Mouse (Mus musculus) heart, embryonic 12.5 days (tissue): ENCODE data around the gene Adam12. TPM values are rescaled to one million over a fixed set of nuclear protein-coding genes. Genes with fewer than 3 reads are reported as not detected.
A peak's percentile ranks its signal among the peaks of the same experiment; 100 is the strongest.

ENCODE experiments used
- ATAC-seq: fragments of 200-750 bp; cut with Nextera tagmentation; 2 replicates; pipeline ENCODE4 v1.8.0; 2017; ENCODE audit warnings: moderate TSS enrichment, moderate library complexity; ENCODE audit not compliant: insufficient number of reproducible peaks, low FRiP score
- H3K27ac ChIP-seq: fragments of 300-500 bp; sonication (generic); 2 replicates; pipeline ENCODE4 v1.5.1; 2016; ENCODE audit warnings: mild to moderate bottlenecking, moderate library complexity; ENCODE audit not compliant: poor library complexity, severe bottlenecking
- H3K27me3 ChIP-seq: fragments of 300-500 bp; sonication (generic); replicated peaks from 2 replicates; pipeline ENCODE4 v1.6.1; 2016; ENCODE audit warnings: mild to moderate bottlenecking, moderate library complexity
- H3K36me3 ChIP-seq: fragments of 300-500 bp; sonication (generic); 2 replicates; pipeline ENCODE4 v1.6.1; 2016; ENCODE audit warnings: mild to moderate bottlenecking, moderate library complexity
- H3K4me1 ChIP-seq: fragments of 300-500 bp; sonication (generic); replicated peaks from 2 replicates; pipeline ENCODE4 v1.6.1; 2016; ENCODE audit warnings: mild to moderate bottlenecking
- H3K4me2 ChIP-seq: fragments of 300-500 bp; sonication (generic); 2 replicates; pipeline ENCODE4 v1.6.1; 2016; ENCODE audit warnings: mild to moderate bottlenecking, moderate library complexity
- H3K4me3 ChIP-seq: fragments of 300-500 bp; sonication (generic); 2 replicates; pipeline ENCODE4 v1.5.1; 2016; ENCODE audit warnings: mild to moderate bottlenecking
- H3K9ac ChIP-seq: fragments of 300-500 bp; sonication (generic); 2 replicates; pipeline ENCODE4 v1.6.1; 2016; ENCODE audit warnings: mild to moderate bottlenecking, moderate library complexity
- H3K9me3 ChIP-seq: fragments of 300-500 bp; sonication (generic); replicated peaks from 2 replicates; pipeline ENCODE4 v1.6.1; 2016; ENCODE audit warnings: mild to moderate bottlenecking, moderate library complexity
- WGBS: fragments of 180-500 bp; shearing (Covaris S2); methylation state at CpG from one replicate; pipeline ENCODE4 v1.1.7; 2016; 5-methylcytosine and 5-hydroxymethylcytosine counted together
- polyA plus RNA-seq: library from polyadenylated mRNA; unstranded; fragments of >200 nt; fragmentation: Nextera tagmentation; extraction: Ambion mirVana; gene quantifications from 2 replicates; pipeline ENCODE4 v1.2.1, GENCODE M21; 2016

The Adam12 gene
- polyA plus RNA-seq, 1 experiment from 2014 or later, result 3.9 TPM

DNA sequence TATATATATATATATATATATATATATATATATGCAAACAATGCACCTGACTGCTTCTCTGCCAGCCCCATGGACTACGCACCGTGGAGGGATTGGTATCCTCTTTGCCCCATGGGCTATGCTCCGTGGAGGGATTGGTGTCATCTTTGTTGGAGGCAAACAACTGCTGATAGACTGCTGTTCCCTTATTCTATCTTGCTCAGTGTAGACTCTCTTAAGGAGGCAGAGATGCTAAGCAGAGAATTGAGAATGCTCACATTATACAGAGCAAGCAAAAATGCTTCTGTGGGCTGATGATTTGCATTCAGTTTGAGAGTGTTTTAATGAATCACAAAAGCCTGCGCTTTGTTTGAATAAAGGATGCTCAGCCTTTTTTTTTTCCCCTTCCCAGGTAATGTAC lies 368.3 kb downstream of the Adam12 start:
- Histone ChIP-seq H3K9ac (no peak overlapping the region), H3K27ac (no peak overlapping the region), H3K4me1 (no peaks in the 10 kb centered on the region), H3K4me3 (no peak overlapping the region), H3K27me3 (no peaks in the 10 kb centered on the region), H3K9me3 (0 out of 2 replicates have a peak, but pooled peaks cover 5% of the 10 kb centered on the region), H3K4me2 (no peak overlapping the region), H3K36me3 (no peaks in the 10 kb centered on the region)
- 88% methylated on average over 4 of the region's 4 CpGs for WGBS
- ATAC-seq, result no peak

DNA sequence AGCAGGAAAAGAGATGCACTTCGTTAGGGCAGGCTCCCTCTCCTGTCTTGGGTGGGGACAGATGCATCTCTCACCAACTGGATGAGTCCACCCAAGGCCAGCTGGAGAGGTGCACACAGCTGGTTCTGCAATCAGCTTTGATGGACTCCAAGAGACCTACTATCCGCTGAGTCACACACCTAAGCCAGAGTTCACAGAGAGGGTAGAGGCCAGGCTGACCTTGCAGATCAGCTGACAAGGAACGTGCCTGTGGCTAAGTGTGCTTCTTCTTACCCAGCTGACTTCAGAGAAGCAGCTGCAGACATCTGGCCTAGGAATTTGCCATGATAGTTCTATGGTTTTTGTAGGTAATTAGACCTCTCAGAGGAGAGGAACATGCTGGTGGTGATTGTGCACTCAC lies 368.8 kb downstream of the Adam12 start:
- H3K9ac ChIP-seq, result no peak overlapping the region
- WGBS, result 63% methylated on average over 3 of the region's 3 CpGs
- no peaks in the 10 kb centered on the region for H3K36me3 ChIP-seq
- H3K9me3 ChIP-seq, result 0 out of 2 replicates have a peak, but pooled peaks cover 5% of the 10 kb centered on the region
- no peaks in the 10 kb centered on the region for H3K27me3 ChIP-seq
- H3K4me1 ChIP-seq, result no peaks in the 10 kb centered on the region
- H3K27ac ChIP-seq, result no peak overlapping the region
- no peak overlapping the region for H3K4me3 ChIP-seq
- H3K4me2 ChIP-seq, result no peak overlapping the region
- ATAC-seq, result no peak

DNA sequence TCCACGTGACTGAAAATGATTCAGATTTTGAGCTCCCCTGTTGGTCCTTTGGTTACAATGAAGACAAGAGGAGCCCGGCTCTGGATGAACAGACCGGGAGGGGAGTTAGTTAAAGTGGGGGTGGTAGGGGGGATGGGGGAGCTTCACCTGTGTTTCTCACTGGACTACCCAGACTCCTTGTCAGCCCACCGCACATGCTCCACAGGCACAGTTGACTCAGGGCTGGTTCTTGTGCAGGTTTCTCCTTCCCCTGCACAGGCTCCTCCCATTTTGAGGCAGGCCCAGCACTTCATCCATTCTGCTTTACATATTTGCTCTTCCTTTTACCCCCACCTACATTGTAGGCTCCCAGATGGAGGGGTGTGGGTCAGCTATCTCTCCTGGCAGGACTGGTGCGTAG lies 369.2 kb downstream of the Adam12 start:
- 0 out of 2 replicates have a peak, but pooled peaks cover 5% of the 10 kb centered on the region for H3K9me3 ChIP-seq
- no peaks in the 10 kb centered on the region for H3K4me1 ChIP-seq
- no peaks in the 10 kb centered on the region for H3K27me3 ChIP-seq
- no peak overlapping the region for H3K9ac ChIP-seq
- no peak overlapping the region for H3K4me3 ChIP-seq
- H3K4me2 ChIP-seq, result no peak overlapping the region
- H3K27ac ChIP-seq, result no peak overlapping the region
- H3K36me3 ChIP-seq, result no peaks in the 10 kb centered on the region
- no peak for ATAC-seq
- 81% methylated on average over 5 of the region's 5 CpGs for WGBS

DNA sequence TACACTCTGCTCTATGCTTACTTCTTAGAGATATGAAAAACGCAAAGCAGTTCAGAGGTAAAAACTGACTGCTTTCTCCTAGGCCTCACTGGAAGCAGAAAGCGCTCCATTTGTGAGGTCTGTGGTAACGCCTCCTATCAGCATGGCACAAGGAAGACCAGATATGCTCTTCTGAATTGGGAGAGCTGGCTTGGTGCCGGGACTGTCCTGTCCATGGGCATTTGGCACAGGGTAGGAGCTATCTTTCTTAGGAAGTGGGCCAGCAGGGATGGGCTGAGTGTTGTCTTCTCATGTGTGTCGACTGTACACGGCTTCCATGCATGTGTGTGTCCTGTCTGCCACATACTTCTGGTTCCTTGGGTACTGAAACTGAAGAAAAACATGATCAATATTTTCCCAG lies 369.7 kb downstream of the Adam12 start:
- ATAC-seq, result no peak
- WGBS, result 79% methylated on average over 6 of the region's 6 CpGs

DNA sequence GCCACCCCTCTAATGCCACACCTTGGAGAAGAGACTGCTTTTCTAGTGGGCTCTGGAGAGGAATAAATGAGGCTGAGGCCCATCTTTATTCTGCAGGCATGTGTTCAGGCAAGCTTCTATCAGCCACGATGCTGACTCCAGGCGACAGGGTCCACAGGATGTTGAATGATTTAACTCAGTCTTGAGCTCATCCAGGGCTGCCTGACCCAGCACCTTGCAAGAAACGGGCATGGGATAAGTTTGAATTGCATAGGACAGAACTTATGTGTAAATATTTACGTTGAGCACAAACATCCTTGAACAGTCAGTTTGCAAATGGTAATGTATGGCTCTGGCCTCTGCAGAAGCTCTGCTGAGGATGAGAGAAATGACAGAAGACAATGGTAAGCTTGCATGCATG lies 372.4 kb downstream of the Adam12 start:
- no peaks in the 10 kb centered on the region for H3K36me3 ChIP-seq
- H3K9ac ChIP-seq, result no peak overlapping the region
- H3K27me3 ChIP-seq, result no peaks in the 10 kb centered on the region
- H3K4me2 ChIP-seq, result no peak overlapping the region
- H3K4me3 ChIP-seq, result no peak overlapping the region
- H3K27ac ChIP-seq, result no peak overlapping the region
- H3K9me3 ChIP-seq, result no peaks in the 10 kb centered on the region
- no peaks in the 10 kb centered on the region for H3K4me1 ChIP-seq
- ATAC-seq, result no peak
- 69% methylated on average over 4 of the region's 4 CpGs for WGBS

More for the DNA sequence above, 369.7 kb downstream of the Adam12 start:
- H3K27me3 ChIP-seq, result no peaks in the 10 kb centered on the region
- H3K9me3 ChIP-seq, result 0 out of 2 replicates have a peak, but pooled peaks cover 5% of the 10 kb centered on the region
- no peak overlapping the region for H3K9ac ChIP-seq
- H3K4me3 ChIP-seq, result no peak overlapping the region
- no peak overlapping the region for H3K4me2 ChIP-seq
- no peaks in the 10 kb centered on the region for H3K4me1 ChIP-seq
- H3K36me3 ChIP-seq, result no peaks in the 10 kb centered on the region
- H3K27ac ChIP-seq, result no peak overlapping the region

DNA sequence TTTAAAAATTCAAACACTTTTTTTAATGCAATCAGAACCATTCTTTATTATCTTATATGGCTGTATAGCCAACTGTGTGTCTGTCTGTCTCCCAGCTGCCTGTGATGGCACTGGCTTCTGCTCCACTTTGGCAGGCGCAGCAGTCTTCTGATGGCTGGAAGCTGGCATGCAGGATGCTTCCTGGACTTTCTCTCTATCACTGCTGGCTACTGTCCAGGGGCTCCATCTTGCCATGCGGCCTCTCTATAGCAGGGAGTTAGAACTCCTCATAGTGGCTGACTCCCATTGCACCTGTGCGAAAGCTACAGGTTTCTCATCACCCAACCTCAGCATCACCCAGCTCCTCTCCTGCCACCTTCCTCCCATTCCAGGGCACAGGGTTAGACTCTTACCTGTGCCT lies 373.4 kb downstream of the Adam12 start:
- Histone ChIP-seq H3K27ac (no peak overlapping the region), H3K27me3 (no peaks in the 10 kb centered on the region), H3K36me3 (no peaks in the 10 kb centered on the region), H3K9ac (no peak overlapping the region), H3K4me2 (no peak overlapping the region), H3K4me3 (no peak overlapping the region), H3K9me3 (no peaks in the 10 kb centered on the region), H3K4me1 (no peaks in the 10 kb centered on the region)
- no peak for ATAC-seq
- WGBS, result 86% methylated on average over 3 of the region's 3 CpGs

DNA sequence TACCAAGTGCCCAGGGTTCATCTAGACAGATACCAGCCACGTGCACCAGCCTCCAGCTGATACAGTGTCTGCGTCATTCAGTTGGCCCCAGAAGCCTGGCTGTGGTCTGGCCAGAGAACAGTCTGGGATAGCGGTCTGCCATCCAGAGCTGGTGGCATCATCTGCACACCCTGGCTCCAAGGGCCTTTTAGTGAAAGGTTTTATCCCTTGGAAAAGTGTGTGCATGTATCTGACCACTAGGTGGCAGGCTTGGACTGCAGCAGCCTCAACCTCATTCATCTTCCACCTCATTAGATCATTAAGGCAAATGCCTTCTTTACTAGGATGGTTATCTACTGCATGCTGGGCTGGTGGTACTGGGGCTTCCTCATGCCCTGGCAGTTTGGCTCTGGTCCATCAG lies 375.7 kb downstream of the Adam12 start:
- H3K27me3 ChIP-seq, result no peaks in the 10 kb centered on the region
- H3K27ac ChIP-seq, result no peak overlapping the region
- no peak overlapping the region for H3K9ac ChIP-seq
- 24% methylated on average over 3 of the region's 3 CpGs for WGBS
- H3K4me1 ChIP-seq, result no peaks in the 10 kb centered on the region
- no peak for ATAC-seq
- H3K4me2 ChIP-seq, result no peak overlapping the region
- no peaks in the 10 kb centered on the region for H3K36me3 ChIP-seq
- no peaks in the 10 kb centered on the region for H3K9me3 ChIP-seq
- H3K4me3 ChIP-seq, result no peak overlapping the region

DNA sequence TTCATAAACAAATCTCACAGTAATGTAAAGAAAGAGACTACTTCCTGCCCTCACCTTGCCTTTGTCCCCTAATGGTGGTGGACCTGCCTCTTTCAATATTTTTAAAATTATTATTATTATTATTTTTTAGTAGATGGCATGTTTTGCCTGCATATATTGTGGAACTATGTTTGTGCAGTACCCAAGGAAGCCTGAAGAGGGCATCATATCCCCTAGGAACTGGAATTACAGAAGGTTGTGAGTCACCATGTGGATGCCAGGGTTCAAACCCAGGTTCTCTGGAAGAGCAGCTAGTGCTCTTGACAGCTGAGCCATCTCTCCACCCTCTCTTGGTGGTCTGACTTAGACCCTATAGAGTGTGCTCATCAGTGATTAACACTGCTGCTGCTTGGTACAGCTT lies 381.2 kb downstream of the Adam12 start:
- Histone ChIP-seq H3K4me3 (no peak overlapping the region), H3K9ac (no peak overlapping the region), H3K36me3 (no peaks in the 10 kb centered on the region), H3K4me2 (no peak overlapping the region), H3K4me1 (peaks cover 11% of the 10 kb centered on the region), H3K27ac (no peak overlapping the region), H3K27me3 (no peaks in the 10 kb centered on the region), H3K9me3 (no peaks in the 10 kb centered on the region)
- ATAC-seq, result no peak

DNA sequence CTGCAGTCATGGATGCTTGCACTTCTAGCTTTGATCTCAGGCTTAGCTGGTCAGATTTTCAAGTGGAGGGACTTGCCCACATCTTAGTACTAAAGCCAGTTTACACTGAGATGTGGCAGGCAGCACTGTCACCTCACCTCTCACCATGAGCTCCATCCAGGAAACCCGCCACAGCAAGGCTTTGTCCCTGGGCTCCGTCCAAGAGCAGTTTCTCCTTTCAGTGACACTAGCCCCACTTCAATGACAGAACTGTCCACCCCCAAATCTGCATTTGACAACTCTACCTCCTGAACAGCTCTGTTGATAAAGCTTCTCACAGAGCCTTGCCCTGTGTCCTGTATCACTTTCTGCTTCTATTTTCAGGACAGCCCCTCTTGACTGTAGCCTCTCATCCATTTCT lies 383.8 kb downstream of the Adam12 start:
- H3K9me3 ChIP-seq, result peaks cover 9% of the 10 kb centered on the region; the same call in 1 of the 2 replicates
- no peak overlapping the region for H3K27ac ChIP-seq
- WGBS, result 40% methylated on average over 2 of the region's 2 CpGs
- no peaks in the 10 kb centered on the region for H3K36me3 ChIP-seq
- H3K9ac ChIP-seq, result no peak overlapping the region
- H3K27me3 ChIP-seq, result no peaks in the 10 kb centered on the region
- no peak overlapping the region for H3K4me2 ChIP-seq
- H3K4me3 ChIP-seq, result no peak overlapping the region
- 0 out of 2 replicates have a peak, but pooled peaks have one; percentile 15 for ATAC-seq
- H3K4me1 ChIP-seq, result peaks cover 11% of the 10 kb centered on the region

DNA sequence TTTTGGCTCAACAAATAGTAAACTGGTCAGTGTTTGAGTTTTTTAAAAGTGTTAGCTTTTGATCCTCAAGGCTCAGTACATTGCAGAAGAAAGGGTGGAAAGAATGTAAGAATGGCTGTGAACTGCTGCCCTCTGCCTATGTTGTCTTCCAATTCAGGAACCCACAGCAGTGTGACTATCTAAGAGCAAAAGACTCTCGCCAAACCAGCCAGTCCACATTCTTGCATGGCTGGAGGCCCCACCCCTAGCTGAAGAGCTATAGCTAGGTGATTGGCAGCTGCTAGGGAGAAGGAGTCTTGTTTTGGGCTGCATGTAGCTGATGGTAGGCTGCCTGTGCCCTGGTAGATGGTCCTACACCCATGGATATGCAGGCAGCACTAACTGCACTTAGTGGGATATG lies 384.8 kb downstream of the Adam12 start:
- Histone ChIP-seq H3K4me1 (peaks cover 11% of the 10 kb centered on the region), H3K27ac (no peak overlapping the region), H3K4me2 (no peak overlapping the region), H3K36me3 (no peaks in the 10 kb centered on the region), H3K9me3 (peaks cover 9% of the 10 kb centered on the region; the same call in 1 of the 2 replicates), H3K4me3 (no peak overlapping the region), H3K27me3 (no peaks in the 10 kb centered on the region), H3K9ac (no peak overlapping the region)
- 7% methylated on average over 1 of the region's 1 CpGs for WGBS
- ATAC-seq, result no peak

DNA sequence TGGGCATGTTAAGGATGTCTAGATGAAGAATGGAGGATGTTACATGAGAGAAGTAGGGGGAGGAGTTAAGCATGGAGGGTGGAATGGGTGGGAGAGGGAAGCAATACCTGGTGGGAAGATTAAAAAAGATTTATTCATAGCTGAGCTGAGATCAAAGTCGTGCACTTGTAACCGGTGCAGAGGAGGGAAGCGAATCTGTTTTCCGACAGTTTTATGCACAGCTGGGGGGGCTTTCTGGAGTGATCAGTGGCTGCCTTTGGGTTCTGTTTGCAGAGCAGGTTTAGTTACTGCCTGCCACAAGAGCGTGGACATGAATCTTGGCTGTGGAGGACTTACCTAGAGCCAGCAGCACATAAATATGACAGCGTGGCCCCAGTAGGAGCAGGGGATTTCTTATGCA lies 389.9 kb downstream of the Adam12 start:
- Histone ChIP-seq H3K9ac (no peak overlapping the region), H3K4me1 (0 out of 2 replicates have a peak, but pooled peaks cover 3% of the 10 kb centered on the region), H3K9me3 (peaks cover 9% of the 10 kb centered on the region; the same call in 1 of the 2 replicates), H3K27me3 (0 out of 2 replicates have a peak, but pooled peaks cover 4% of the 10 kb centered on the region), H3K36me3 (no peaks in the 10 kb centered on the region), H3K4me2 (no peak overlapping the region), H3K27ac (no peak overlapping the region), H3K4me3 (no peak overlapping the region)
- no peak for ATAC-seq
- WGBS, result 60% methylated on average over 6 of the region's 6 CpGs

DNA sequence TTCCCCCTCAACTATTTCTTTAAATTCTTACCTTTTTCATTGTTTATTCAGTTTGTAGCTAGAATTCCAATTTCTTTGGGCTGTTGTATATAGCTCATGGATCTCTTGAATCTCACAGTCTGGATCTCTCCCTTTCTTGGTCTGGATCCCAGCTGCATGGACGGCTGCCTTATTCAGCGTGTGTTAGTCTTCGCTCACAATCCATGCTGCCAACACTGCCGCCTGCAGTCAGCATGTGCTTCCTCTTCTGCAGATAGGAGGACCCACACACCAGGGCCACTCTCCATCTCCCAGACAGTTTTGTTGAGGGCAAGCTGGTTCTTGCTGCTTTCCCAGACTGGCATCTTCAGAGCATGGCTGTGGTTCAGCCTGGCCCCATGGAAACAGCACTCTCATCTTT lies 392.4 kb downstream of the Adam12 start:
- Histone ChIP-seq H3K27me3 (0 out of 2 replicates have a peak, but pooled peaks cover 4% of the 10 kb centered on the region), H3K4me2 (no peak overlapping the region), H3K9me3 (peaks cover 7% of the 10 kb centered on the region; the same call in 1 of the 2 replicates), H3K27ac (no peak overlapping the region), H3K4me1 (0 out of 2 replicates have a peak, but pooled peaks cover 3% of the 10 kb centered on the region), H3K4me3 (no peak overlapping the region), H3K9ac (no peak overlapping the region), H3K36me3 (no peaks in the 10 kb centered on the region)
- ATAC-seq, result no peak
- WGBS, result 56% methylated on average over 4 of the region's 4 CpGs
